Mouse (Mus musculus): ENCODE measurements around the gene Fam120a. TPM values are rescaled to one million over a fixed set of nuclear protein-coding genes. Genes with fewer than 3 reads are reported as not detected.

The Fam120a gene
- polyA plus RNA-seq, 1 experiment from 2014 or later = 15.3 TPM

DNA sequence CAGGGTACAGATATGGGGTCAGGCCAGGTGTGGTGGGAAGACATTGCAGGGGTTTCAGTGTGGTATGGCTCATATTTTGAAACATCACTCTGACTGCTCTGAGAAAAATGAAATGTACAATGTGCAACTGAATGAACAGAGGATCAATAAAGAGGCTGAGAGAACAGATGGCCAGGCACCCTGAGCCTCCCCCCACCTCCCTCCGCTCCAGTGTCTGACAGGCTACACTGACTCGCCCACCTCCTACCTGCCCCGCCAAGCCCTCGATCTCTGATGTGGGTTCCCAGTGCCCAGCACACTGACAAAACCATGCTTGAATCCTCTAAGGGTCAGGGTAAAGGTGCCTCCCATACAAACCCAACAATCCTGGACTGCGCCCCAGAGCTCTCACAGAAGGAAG, 36.6 kb downstream of the Fam120a start:
- Histone ChIP-seq H3K4me3 (no peak overlapping the region), H3K36me3 (peaks cover 48% of the 10 kb centered on the region), H3K4me1 (no peaks in the 10 kb centered on the region), H3K27me3 (replicated peaks) (no peaks in the 10 kb centered on the region), H3K9ac (no peak overlapping the region), H3K9me3 (no peaks in the 10 kb centered on the region), H3K4me2 (replicated peaks) (no peak overlapping the region), H3K27ac (no peak overlapping the region)
- 92% methylated on average over 5 of the region's 5 CpGs for WGBS
- no peak for ATAC-seq (ENCODE audit: low FRiP score, low read depth)

- Histone ChIP-seq H3K27ac (no peak overlapping the region), H3K27me3 (replicated peaks) (no peaks in the 10 kb centered on the region), H3K4me3 (no peak overlapping the region), H3K4me2 (replicated peaks) (no peak overlapping the region), H3K36me3 (peaks cover 48% of the 10 kb centered on the region), H3K9ac (no peak overlapping the region), H3K9me3 (no peaks in the 10 kb centered on the region), H3K4me1 (no peaks in the 10 kb centered on the region)
- no peak for ATAC-seq (ENCODE audit: low FRiP score, low read depth)
- WGBS = 87% methylated on average over 3 of the region's 3 CpGs
Observed at GRCm38 (mm10) chr13:48929535-48930110, 38.2 kb downstream of the Fam120a start.

- Histone ChIP-seq H3K4me2 (replicated peaks) (no peak overlapping the region), H3K9ac (no peak overlapping the region), H3K9me3 (no peaks in the 10 kb centered on the region), H3K4me1 (no peaks in the 10 kb centered on the region), H3K36me3 (peaks cover 33% of the 10 kb centered on the region), H3K27ac (no peak overlapping the region), H3K4me3 (no peak overlapping the region), H3K27me3 (replicated peaks) (no peaks in the 10 kb centered on the region)
- WGBS = 92% methylated on average over 2 of the region's 2 CpGs
- ATAC-seq (ENCODE audit: low FRiP score, low read depth) = no peak
Observed at GRCm38 (mm10) chr13:48927609-48928008, 40.2 kb downstream of the Fam120a start.

DNA sequence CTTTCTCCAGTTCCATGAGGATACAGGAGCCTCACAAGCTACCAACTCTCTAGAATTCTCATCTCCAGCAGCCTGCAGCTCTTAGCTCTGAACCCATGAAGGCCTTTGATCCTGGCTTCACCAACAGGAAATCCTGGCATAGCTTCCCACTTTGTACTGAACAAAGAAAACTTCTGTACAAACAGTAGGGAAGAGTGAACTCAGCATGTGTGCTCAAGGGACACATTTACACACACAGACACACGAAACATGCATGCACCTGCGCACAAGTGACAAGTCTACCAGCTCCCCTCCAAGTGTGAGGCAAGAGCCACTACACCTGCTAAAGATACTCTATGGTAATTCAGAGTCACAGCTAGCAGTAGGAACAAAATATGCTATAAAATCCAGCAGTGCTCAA, 45.1 kb downstream of the Fam120a start:
- H3K27ac ChIP-seq = no peak overlapping the region
- no peak for ATAC-seq (ENCODE audit: low FRiP score, low read depth)
- H3K4me3 ChIP-seq = no peak overlapping the region
- H3K4me1 ChIP-seq = no peaks in the 10 kb centered on the region
- H3K9me3 ChIP-seq = no peaks in the 10 kb centered on the region
- 74% methylated on average over 2 of the region's 2 CpGs for WGBS
- H3K36me3 ChIP-seq = peaks cover 42% of the 10 kb centered on the region
- no peak overlapping the region for H3K4me2 ChIP-seq (replicated peaks)
- H3K27me3 ChIP-seq (replicated peaks) = no peaks in the 10 kb centered on the region
- H3K9ac ChIP-seq = no peak overlapping the region

GRCm38 (mm10) chr13:48921256-48921655, 46.6 kb downstream of the Fam120a start:
- Histone ChIP-seq H3K4me3 (no peak overlapping the region), H3K36me3 (peaks cover 43% of the 10 kb centered on the region), H3K27ac (no peak overlapping the region), H3K4me2 (replicated peaks) (no peak overlapping the region), H3K27me3 (replicated peaks) (no peaks in the 10 kb centered on the region), H3K9me3 (no peaks in the 10 kb centered on the region), H3K9ac (no peak overlapping the region), H3K4me1 (no peaks in the 10 kb centered on the region)
- 91% methylated on average over 1 of the region's 1 CpGs for WGBS
- no peak for ATAC-seq (ENCODE audit: low FRiP score, low read depth)

- H3K27me3 ChIP-seq (replicated peaks) = no peaks in the 10 kb centered on the region
- no peak overlapping the region for H3K4me3 ChIP-seq
- 87% methylated on average over 7 of the region's 7 CpGs for WGBS
- H3K4me1 ChIP-seq = no peaks in the 10 kb centered on the region
- H3K27ac ChIP-seq = no peak overlapping the region
- H3K9me3 ChIP-seq = no peaks in the 10 kb centered on the region
- H3K9ac ChIP-seq = no peak overlapping the region
- peaks cover 51% of the 10 kb centered on the region for H3K36me3 ChIP-seq
- no peak for ATAC-seq (ENCODE audit: low FRiP score, low read depth)
- no peak overlapping the region for H3K4me2 ChIP-seq (replicated peaks)
Observed at GRCm38 (mm10) chr13:48919756-48920415, 47.9 kb downstream of the Fam120a start.

- Histone ChIP-seq H3K9ac (no peak overlapping the region), H3K36me3 (peaks cover 69% of the 10 kb centered on the region), H3K4me2 (replicated peaks) (no peak overlapping the region), H3K27me3 (replicated peaks) (no peaks in the 10 kb centered on the region), H3K9me3 (no peaks in the 10 kb centered on the region), H3K4me3 (no peak overlapping the region), H3K4me1 (no peaks in the 10 kb centered on the region), H3K27ac (no peak overlapping the region)
- WGBS = 98% methylated on average over 3 of the region's 3 CpGs
- no peak for ATAC-seq (ENCODE audit: low FRiP score, low read depth)
Observed at GRCm38 (mm10) chr13:48917113-48917599, 50.7 kb downstream of the Fam120a start.

GRCm38 (mm10) chr13:48913680-48914079, 54.1 kb downstream of the Fam120a start:
- Histone ChIP-seq H3K27me3 (replicated peaks) (no peaks in the 10 kb centered on the region), H3K36me3 (peaks cover 61% of the 10 kb centered on the region), H3K4me1 (no peaks in the 10 kb centered on the region), H3K9ac (no peak overlapping the region), H3K27ac (no peak overlapping the region), H3K4me3 (no peak overlapping the region), H3K4me2 (replicated peaks) (no peak overlapping the region), H3K9me3 (no peaks in the 10 kb centered on the region)
- WGBS = 98% methylated on average over 1 of the region's 1 CpGs
- no peak for ATAC-seq (ENCODE audit: low FRiP score, low read depth)

DNA sequence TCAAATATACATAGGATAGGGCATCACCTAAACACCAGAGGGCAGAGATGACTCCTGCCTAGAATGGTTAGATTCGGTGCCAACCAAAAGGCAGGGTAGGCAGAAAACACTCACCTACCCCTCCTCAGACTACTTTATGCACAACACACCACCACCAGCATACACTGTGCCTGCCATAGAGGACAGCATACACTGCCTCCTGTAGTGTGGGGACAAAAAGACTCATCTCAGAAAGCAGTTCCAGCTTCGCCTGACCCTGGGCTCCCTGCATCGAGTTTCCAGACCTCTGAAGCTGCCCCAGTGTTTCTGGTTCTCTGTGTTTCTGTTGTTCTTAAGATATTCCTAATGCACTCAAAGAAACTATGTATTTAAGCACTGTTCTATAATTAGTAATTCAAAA, 54.7 kb downstream of the Fam120a start:
- no peaks in the 10 kb centered on the region for H3K9me3 ChIP-seq
- no peak overlapping the region for H3K4me3 ChIP-seq
- no peak overlapping the region for H3K27ac ChIP-seq
- no peaks in the 10 kb centered on the region for H3K4me1 ChIP-seq
- peaks cover 63% of the 10 kb centered on the region for H3K36me3 ChIP-seq
- no peak for ATAC-seq (ENCODE audit: low FRiP score, low read depth)
- no peak overlapping the region for H3K9ac ChIP-seq
- WGBS = 89% methylated on average over 3 of the region's 3 CpGs
- no peaks in the 10 kb centered on the region for H3K27me3 ChIP-seq (replicated peaks)
- no peak overlapping the region for H3K4me2 ChIP-seq (replicated peaks)

- no peak overlapping the region for H3K4me3 ChIP-seq
- no peaks in the 10 kb centered on the region for H3K4me1 ChIP-seq
- WGBS = 88% methylated on average over 7 of the region's 7 CpGs
- no peak overlapping the region for H3K27ac ChIP-seq
- H3K9ac ChIP-seq = no peak overlapping the region
- H3K27me3 ChIP-seq (replicated peaks) = no peaks in the 10 kb centered on the region
- H3K9me3 ChIP-seq = no peaks in the 10 kb centered on the region
- ATAC-seq (ENCODE audit: low FRiP score, low read depth) = no peak
- H3K4me2 ChIP-seq (replicated peaks) = no peak overlapping the region
- H3K36me3 ChIP-seq = peaks cover 55% of the 10 kb centered on the region
Observed at GRCm38 (mm10) chr13:48911426-48911825, 56.4 kb downstream of the Fam120a start.

GRCm38 (mm10) chr13:48905458-48905857, 62.4 kb downstream of the Fam120a start:
- H3K4me1 ChIP-seq = no peaks in the 10 kb centered on the region
- H3K9ac ChIP-seq = no peak overlapping the region
- peaks cover 58% of the 10 kb centered on the region for H3K36me3 ChIP-seq
- no peak overlapping the region for H3K27ac ChIP-seq
- no peaks in the 10 kb centered on the region for H3K9me3 ChIP-seq
- ATAC-seq (ENCODE audit: low FRiP score, low read depth) = no peak
- H3K4me3 ChIP-seq = no peak overlapping the region
- H3K4me2 ChIP-seq (replicated peaks) = no peak overlapping the region
- no peaks in the 10 kb centered on the region for H3K27me3 ChIP-seq (replicated peaks)
- 96% methylated on average over 2 of the region's 2 CpGs for WGBS

DNA sequence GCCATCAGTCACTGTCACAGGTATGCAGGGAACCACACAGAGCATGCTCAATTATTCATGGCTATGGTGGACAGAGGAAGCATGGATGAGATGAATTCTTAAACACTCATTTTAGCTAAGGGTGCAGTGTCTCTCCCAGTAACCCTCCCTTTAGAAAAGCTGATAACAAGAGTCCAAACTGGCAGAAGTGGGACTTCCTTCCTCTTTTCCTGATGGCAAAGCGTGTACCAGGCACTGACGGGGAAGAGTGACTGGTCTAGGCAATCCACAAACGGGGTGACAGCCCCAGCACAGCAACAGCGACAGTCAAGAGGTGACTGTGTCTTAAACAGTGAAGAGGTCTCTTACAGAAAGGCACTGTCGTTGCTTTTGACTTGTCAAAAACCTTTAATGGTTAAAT, 72.4 kb downstream of the Fam120a start:
- 93% methylated on average over 5 of the region's 5 CpGs for WGBS
- H3K4me3 ChIP-seq = no peak overlapping the region
- H3K36me3 ChIP-seq = peaks cover 59% of the 10 kb centered on the region
- no peak overlapping the region for H3K27ac ChIP-seq
- no peak for ATAC-seq (ENCODE audit: low FRiP score, low read depth)
- no peak overlapping the region for H3K9ac ChIP-seq
- no peaks in the 10 kb centered on the region for H3K4me1 ChIP-seq
- H3K9me3 ChIP-seq = no peaks in the 10 kb centered on the region
- H3K4me2 ChIP-seq (replicated peaks) = no peak overlapping the region
- H3K27me3 ChIP-seq (replicated peaks) = no peaks in the 10 kb centered on the region

Measured in neural tube, embryonic 12.5 days (tissue).